Comparison of ENCODE assay signal across 8 mouse cellular contexts in genomic region chr7:141339215-141339920, GRCm38 (mm10). TPM values are rescaled to one million over a fixed set of nuclear protein-coding genes. Genes with fewer than 3 reads are reported as not detected.
DNase-seq lines count a peak whose midpoint lies in the region; ATAC-seq and TF ChIP-seq lines count a peak whose summit lies in the region.

No protein-coding gene starts in this region.

- intact Hi-C loops in heart, postnatal 10 days (cut with DNase I), result no loop called here

- in situ Hi-C loops in Patski (cut with MboI; ENCODE audit: low pct_unique_long_range_greater_than_20kb), result no loop called here

- POLR2A ChIA-PET in Patski (lab: Charles Lee), result interaction anchor here (0.8 to 1.9 kb wide), 6 partner anchors 11 to 58 kb away, joined by 3 to 9 read pairs (median 6); partner anchors contain the start of gene Taldo1

- H3K36me3 ChIP-seq in heart, embryonic 15.5 days, result no peaks in the 10 kb centered on the region; the same call in 1 of the 2 replicates
- H3K36me3 ChIP-seq in intestine, embryonic 16.5 days (ENCODE audit: control insufficient read depth, insufficient read depth, low read length), result no peaks in the 10 kb centered on the region; the same call in 1 of the 2 replicates
- peaks cover 17% of the 10 kb centered on the region; the same call in 1 of the 2 replicates for H3K36me3 ChIP-seq in midbrain, embryonic 12.5 days

- no peak for DNase-seq in heart, postnatal 10 days
- DNase-seq in Patski (ENCODE audit: low read depth, low spot score), result no peak
- DNase-seq in spleen, postnatal 36 days (ENCODE audit: low spot score in 2 of 2), result no peak
- DNase-seq in thymus, postnatal 36 days, result no peak
- DNase-seq in ovary, postnatal 14 days (ENCODE audit: low spot score), result no peak

- no peak overlapping the region for H3K27ac ChIP-seq in heart, embryonic 15.5 days
- H3K27ac ChIP-seq in intestine, embryonic 16.5 days (ENCODE audit: low read length), result peak overlapping the region; percentile 97
- no peak overlapping the region for H3K27ac ChIP-seq in midbrain, embryonic 12.5 days (replicated peaks)

- H3K4me1 ChIP-seq in heart, embryonic 15.5 days (replicated peaks), result peaks cover 10% of the 10 kb centered on the region
- H3K4me1 ChIP-seq in intestine, embryonic 16.5 days (ENCODE audit: control insufficient read depth, insufficient read depth, low read length), result peaks cover 35% of the 10 kb centered on the region
- H3K4me1 ChIP-seq in midbrain, embryonic 12.5 days, result peaks cover 7% of the 10 kb centered on the region

- peak overlapping the region; percentile 43; the same call in 1 of the 2 replicates for H3K9ac ChIP-seq in heart, embryonic 15.5 days
- H3K9ac ChIP-seq in intestine, embryonic 16.5 days (ENCODE audit: low read depth, low read length), result peak overlapping the region; percentile 77
- no peak overlapping the region for H3K9ac ChIP-seq in midbrain, embryonic 12.5 days (replicated peaks)

- TF ChIP-seq CTCF in Patski (IDR thresholded peaks at IDR 0.05), result no peak

- H3K4me2 ChIP-seq in heart, embryonic 15.5 days, result peak overlapping the region; percentile 59
- H3K4me2 ChIP-seq in intestine, embryonic 16.5 days (ENCODE audit: low read depth, low read length), result peak overlapping the region; percentile 56
- peak overlapping the region; percentile 40 for H3K4me2 ChIP-seq in midbrain, embryonic 12.5 days (replicated peaks)

- H3K27me3 ChIP-seq in heart, embryonic 15.5 days, result peaks cover 12% of the 10 kb centered on the region
- H3K27me3 ChIP-seq in Patski, result no peaks in the 10 kb centered on the region
- H3K27me3 ChIP-seq in intestine, embryonic 16.5 days (replicated peaks; ENCODE audit: control insufficient read depth, insufficient read depth, low read length), result no peaks in the 10 kb centered on the region
- H3K27me3 ChIP-seq in midbrain, embryonic 12.5 days, result peaks cover 34% of the 10 kb centered on the region

- CTCF ChIA-PET in Patski (lab: Charles Lee), result interaction anchor here (0.8 to 2.5 kb wide), 9 partner anchors 10 to 101 kb away, joined by 3 to 9 read pairs (median 3); partner anchors contain the start of gene Taldo1

- 44% methylated on average over 20 of the region's 20 CpGs for WGBS in heart, embryonic 15.5 days
- 33% methylated on average over 20 of the region's 20 CpGs for WGBS in intestine, embryonic 16.5 days
- 41% methylated on average over 20 of the region's 20 CpGs for WGBS in midbrain, embryonic 12.5 days

- ATAC-seq in heart, embryonic 15.5 days (replicated peaks; ENCODE audit: insufficient number of reproducible peaks, insufficient read depth, low FRiP score, low read depth), result peak; percentile 6; the same call in 1 of the 2 replicates
- peak; percentile 6 for ATAC-seq in Patski
- peak; percentile 8; the same call in 1 of the 2 replicates for ATAC-seq in intestine, embryonic 16.5 days
- ATAC-seq in midbrain, embryonic 12.5 days (ENCODE audit: low FRiP score, low read depth), result no peak

- no peaks in the 10 kb centered on the region for H3K9me3 ChIP-seq in heart, embryonic 15.5 days (replicated peaks)
- H3K9me3 ChIP-seq in intestine, embryonic 16.5 days (ENCODE audit: control insufficient read depth, low read length), result no peaks in the 10 kb centered on the region
- no peaks in the 10 kb centered on the region for H3K9me3 ChIP-seq in midbrain, embryonic 12.5 days

- H3K4me3 ChIP-seq in heart, embryonic 15.5 days, result peak overlapping the region; percentile 33
- peak overlapping the region; percentile 58 for H3K4me3 ChIP-seq in intestine, embryonic 16.5 days (ENCODE audit: low read length)
- no peak overlapping the region for H3K4me3 ChIP-seq in midbrain, embryonic 12.5 days

RNA-seq across cellular contexts. Expression of gene Eps8l2, which starts 0.7 kb away (rescaled TPM):
- 1.1 and 4.7 TPM in 2 replicates for polyA plus RNA-seq in heart, embryonic 15.5 days (2015; fragmentation: Nextera tagmentation; extraction: Ambion mirVana)
- 1 to 10 TPM; 2.8 to 3.0 TPM for total RNA-seq in heart, postnatal 10 days (2021)
- polyA plus RNA-seq in Patski (2021), result 114 TPM
- polyA plus RNA-seq in intestine, embryonic 16.5 days (2015; fragmentation: Nextera tagmentation; extraction: Ambion mirVana), result 191 and 214 TPM in 2 replicates
- polyA plus RNA-seq in midbrain, embryonic 12.5 days (2016; fragmentation: Nextera tagmentation; extraction: Ambion mirVana), result 0.86 and 1.4 TPM in 2 replicates

RNA-seq across cellular contexts. Expression of gene Tmem80, which starts 11.8 kb away (rescaled TPM):
- 29.3 and 35.6 TPM in 2 replicates for polyA plus RNA-seq in heart, embryonic 15.5 days (2015; fragmentation: Nextera tagmentation; extraction: Ambion mirVana)
- 10 to 100 TPM; 13.5 to 14.7 TPM for total RNA-seq in heart, postnatal 10 days (2021)
- polyA plus RNA-seq in Patski (2021), result 34.0 TPM
- 32.4 and 34.2 TPM in 2 replicates for polyA plus RNA-seq in intestine, embryonic 16.5 days (2015; fragmentation: Nextera tagmentation; extraction: Ambion mirVana)
- polyA plus RNA-seq in midbrain, embryonic 12.5 days (2016; fragmentation: Nextera tagmentation; extraction: Ambion mirVana), result 64.9 and 68.9 TPM in 2 replicates

RNA-seq across cellular contexts. Expression of gene Deaf1, which starts 11.9 kb away (rescaled TPM):
- 29.4 and 42.1 TPM in 2 replicates for polyA plus RNA-seq in heart, embryonic 15.5 days (2015; fragmentation: Nextera tagmentation; extraction: Ambion mirVana)
- 10 to 100 TPM; 25.0 to 27.0 TPM for total RNA-seq in heart, postnatal 10 days (2021)
- polyA plus RNA-seq in Patski (2021), result 62.1 TPM
- 61.0 and 64.4 TPM in 2 replicates for polyA plus RNA-seq in intestine, embryonic 16.5 days (2015; fragmentation: Nextera tagmentation; extraction: Ambion mirVana)
- polyA plus RNA-seq in midbrain, embryonic 12.5 days (2016; fragmentation: Nextera tagmentation; extraction: Ambion mirVana), result 85.9 and 88.3 TPM in 2 replicates

RNA-seq across cellular contexts. Expression of gene Drd4, which starts 47.6 kb away (rescaled TPM):
- polyA plus RNA-seq in heart, embryonic 15.5 days (2015; fragmentation: Nextera tagmentation; extraction: Ambion mirVana), result 0.18 and 0.22 TPM in 2 replicates
- total RNA-seq in heart, postnatal 10 days (2021), result not detected
- polyA plus RNA-seq in Patski (2021), result not detected
- 0.23 and 0.48 TPM in 2 replicates for polyA plus RNA-seq in intestine, embryonic 16.5 days (2015; fragmentation: Nextera tagmentation; extraction: Ambion mirVana)
- 0.39 and 0.68 TPM in 2 replicates for polyA plus RNA-seq in midbrain, embryonic 12.5 days (2016; fragmentation: Nextera tagmentation; extraction: Ambion mirVana)

RNA-seq across cellular contexts. Expression of gene Taldo1, which starts 52.6 kb away (rescaled TPM):
- 225 and 246 TPM in 2 replicates for polyA plus RNA-seq in heart, embryonic 15.5 days (2015; fragmentation: Nextera tagmentation; extraction: Ambion mirVana)
- 100 to 1,000 TPM; 137 to 155 TPM for total RNA-seq in heart, postnatal 10 days (2021)
- 512 TPM for polyA plus RNA-seq in Patski (2021)
- polyA plus RNA-seq in intestine, embryonic 16.5 days (2015; fragmentation: Nextera tagmentation; extraction: Ambion mirVana), result 567 and 582 TPM in 2 replicates
- polyA plus RNA-seq in midbrain, embryonic 12.5 days (2016; fragmentation: Nextera tagmentation; extraction: Ambion mirVana), result 362 and 364 TPM in 2 replicates

Comparison
In these comparisons a context has a peak if more than half of its experiments do, and no peak if none do; other contexts are left out.
1. RNA of gene Eps8l2, which starts 0.7 kb away (polyA plus RNA-seq): 191 to 214 TPM in intestine, embryonic 16.5 days and 114 TPM in Patski (single experiment); 0.86 to 1.4 TPM in midbrain, embryonic 12.5 days and 1.1 to 4.7 TPM in heart, embryonic 15.5 days; every median in the first group is over 10 times any median in the second.
2. Peak in every context shown above with its lines, with median percentiles within 50 percentile points of each other: H3K4me2 ChIP-seq.